Mouse (Mus musculus) kidney, embryonic 14.5 days (tissue): ENCODE results near the gene Fancd2. TPM values are rescaled to one million over a fixed set of nuclear protein-coding genes. Genes with fewer than 3 reads are reported as not detected.

Experiments used
- ATAC-seq: fragments of 200-750 bp; cut with Nextera tagmentation; 2 replicates; pipeline ENCODE4 v1.8.0; 2017; ENCODE audit warnings: moderate number of reproducible peaks, mild to moderate bottlenecking, moderate TSS enrichment, moderate library complexity; ENCODE audit not compliant: low FRiP score, low TSS enrichment
- H3K27ac ChIP-seq: fragments of 300-500 bp; sonication (generic); 2 replicates; pipeline ENCODE4 v1.5.1; 2014; ENCODE audit warnings: low read depth, mild to moderate bottlenecking, low read length, moderate library complexity, mixed read lengths
- H3K27me3 ChIP-seq: fragments of 300-500 bp; sonication (generic); 2 replicates; pipeline ENCODE4 v1.6.1; 2014; ENCODE audit warnings: mild to moderate bottlenecking, low read length; ENCODE audit not compliant: control insufficient read depth, insufficient read depth
- H3K36me3 ChIP-seq: fragments of 300-500 bp; sonication (generic); 2 replicates; pipeline ENCODE4 v1.6.1; 2014; ENCODE audit warnings: low read length, mixed read lengths; ENCODE audit not compliant: control insufficient read depth, insufficient read depth
- H3K4me1 ChIP-seq: fragments of 300-500 bp; sonication (generic); 2 replicates; pipeline ENCODE4 v1.6.1; 2014; ENCODE audit warnings: low read length, mixed read lengths; ENCODE audit not compliant: control insufficient read depth, insufficient read depth
- H3K4me2 ChIP-seq: fragments of 300-500 bp; sonication (generic); replicated peaks from 2 replicates; pipeline ENCODE4 v1.6.1; 2014; ENCODE audit warnings: low read depth, mild to moderate bottlenecking, low read length
- H3K4me3 ChIP-seq: fragments of 300-500 bp; sonication (generic); 2 replicates; pipeline ENCODE4 v1.5.1; 2014; ENCODE audit warnings: mild to moderate bottlenecking, low read length
- H3K9ac ChIP-seq: fragments of 300-500 bp; sonication (generic); 2 replicates; pipeline ENCODE4 v1.6.1; 2014; ENCODE audit warnings: low read depth, mild to moderate bottlenecking, low read length, moderate library complexity
- H3K9me3 ChIP-seq: fragments of 300-500 bp; sonication (generic); 2 replicates; pipeline ENCODE4 v1.6.1; 2016; ENCODE audit warnings: low read length; ENCODE audit not compliant: control insufficient read depth
- WGBS: fragments of 180-500 bp; shearing (Covaris S2); extraction: QIAGEN DNeasy Blood & Tissue Kit; methylation state at CpG from one replicate; pipeline ENCODE4 v1.1.7; 2014; 5-methylcytosine and 5-hydroxymethylcytosine counted together
- polyA plus RNA-seq: library from polyadenylated mRNA; unstranded; fragments of >200 nt; fragmentation: Nextera tagmentation; extraction: Ambion mirVana; gene quantifications from 2 replicates; pipeline ENCODE4 v1.2.1, GENCODE M21; 2014

The Fancd2 gene
- polyA plus RNA-seq, 1 experiment from 2014 or later = 16.1 TPM

DNA sequence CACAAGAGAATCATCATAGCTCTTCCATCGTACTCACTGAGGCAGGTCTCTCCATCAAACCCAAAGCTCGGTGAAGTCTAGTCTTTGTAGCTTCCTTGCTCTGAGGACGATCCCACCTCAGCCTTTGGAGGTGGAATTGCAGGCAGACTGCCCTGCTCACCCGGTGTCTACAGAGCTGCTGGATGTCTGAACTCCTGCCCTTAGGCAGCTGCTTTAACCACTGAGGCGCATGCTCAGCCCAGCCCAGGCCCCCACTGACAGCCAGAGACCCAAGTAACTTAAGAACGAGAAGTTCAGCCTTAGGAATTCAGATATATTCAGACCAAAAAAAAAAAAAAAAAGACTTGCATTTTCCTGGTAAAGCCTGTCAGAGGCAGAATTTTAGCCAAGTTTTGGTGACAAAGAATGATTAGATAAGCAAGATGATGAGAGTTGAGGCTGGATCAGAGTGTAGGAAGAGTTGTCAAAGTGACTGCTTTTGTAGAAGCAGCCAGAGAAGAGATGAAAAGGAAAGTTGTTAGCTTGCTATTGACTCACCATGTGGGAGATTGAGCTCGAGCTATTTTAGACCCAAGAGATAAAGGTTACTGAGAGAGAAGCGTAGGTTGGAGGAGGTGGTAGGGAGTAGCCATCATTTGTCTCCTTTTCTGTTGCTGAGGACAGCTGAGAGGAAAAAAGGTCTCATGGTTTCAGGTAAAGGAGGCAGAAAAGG is 80.9 kb downstream of the Fancd2 start:
- Histone ChIP-seq H3K27me3 (no peaks in the 10 kb centered on the region), H3K27ac (no peak overlapping the region), H3K36me3 (peaks cover 51% of the 10 kb centered on the region), H3K4me2 (no peak overlapping the region), H3K9ac (no peak overlapping the region), H3K4me1 (no peaks in the 10 kb centered on the region), H3K4me3 (no peak overlapping the region), H3K9me3 (no peaks in the 10 kb centered on the region)
- ATAC-seq = no peak
- 86% methylated on average over 8 of the region's 8 CpGs for WGBS

DNA sequence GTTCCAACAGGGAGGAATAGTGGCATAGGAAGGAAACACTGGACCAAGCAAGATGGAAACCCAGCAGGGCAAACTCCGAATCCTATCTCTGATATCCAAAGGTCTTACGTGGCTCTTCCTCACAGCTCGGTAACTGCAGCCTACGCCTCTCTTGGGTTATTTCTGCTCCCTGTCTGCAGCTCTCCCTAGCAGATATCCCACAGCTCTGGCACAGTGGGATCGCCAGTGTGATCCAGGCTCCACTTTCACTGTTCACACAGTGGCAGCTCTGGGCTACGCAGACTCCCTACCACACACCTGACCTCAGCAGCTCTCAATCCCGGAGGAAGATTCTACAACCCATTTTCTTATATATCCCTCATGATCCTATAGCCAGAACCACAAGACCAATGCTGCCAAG is 82.7 kb downstream of the Fancd2 start:
- H3K27ac ChIP-seq = no peak overlapping the region
- H3K9ac ChIP-seq = no peak overlapping the region
- H3K36me3 ChIP-seq = peaks cover 59% of the 10 kb centered on the region
- H3K4me1 ChIP-seq = no peaks in the 10 kb centered on the region
- H3K4me2 ChIP-seq = no peak overlapping the region
- no peak for ATAC-seq
- no peak overlapping the region for H3K4me3 ChIP-seq
- H3K9me3 ChIP-seq = no peaks in the 10 kb centered on the region
- H3K27me3 ChIP-seq = no peaks in the 10 kb centered on the region
- WGBS = 96% methylated on average over 7 of the region's 7 CpGs

DNA sequence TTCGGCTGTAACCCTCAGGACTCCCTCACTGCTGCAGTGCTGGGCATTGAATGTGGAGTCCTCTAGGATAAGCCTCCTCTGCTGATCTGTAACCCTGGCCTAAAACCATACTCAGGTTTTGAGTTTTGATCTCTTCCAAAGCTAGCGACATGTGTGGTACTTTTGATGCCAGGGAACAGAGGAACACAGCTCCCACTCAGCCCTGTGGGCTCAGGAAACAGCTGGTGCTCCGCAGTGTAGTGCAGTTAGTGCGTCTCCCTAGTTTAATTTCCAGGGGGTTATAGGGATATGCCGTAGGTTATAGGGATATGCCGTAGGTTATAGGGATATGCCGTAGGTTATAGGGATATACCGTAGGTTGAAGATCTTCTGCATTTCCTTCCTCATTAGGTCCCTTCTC is 83.5 kb downstream of the Fancd2 start:
- 95% methylated on average over 8 of the region's 8 CpGs for WGBS
- H3K9ac ChIP-seq = no peak overlapping the region
- H3K4me2 ChIP-seq = no peak overlapping the region
- H3K4me3 ChIP-seq = no peak overlapping the region
- H3K36me3 ChIP-seq = peaks cover 59% of the 10 kb centered on the region
- H3K27ac ChIP-seq = no peak overlapping the region
- H3K27me3 ChIP-seq = no peaks in the 10 kb centered on the region
- no peaks in the 10 kb centered on the region for H3K4me1 ChIP-seq
- no peak for ATAC-seq
- no peaks in the 10 kb centered on the region for H3K9me3 ChIP-seq

DNA sequence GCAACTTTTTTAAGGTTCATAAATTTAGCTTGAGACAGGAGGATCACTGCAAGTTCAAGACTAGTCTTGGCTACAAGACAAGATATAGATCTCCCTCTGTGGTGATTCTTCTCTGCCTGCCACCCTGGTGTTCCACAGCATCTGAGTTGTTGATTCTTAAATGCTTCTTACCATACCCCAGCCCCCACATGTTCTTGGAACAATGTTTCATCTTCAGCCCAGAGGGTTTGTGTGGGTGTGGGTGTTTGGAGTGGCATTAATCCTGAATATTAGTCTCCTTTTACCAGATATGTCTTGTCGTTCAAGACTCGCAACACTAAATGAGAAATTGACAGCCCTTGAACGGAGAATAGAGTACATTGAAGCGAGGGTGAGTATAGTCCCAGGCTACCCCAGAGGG is 84.0 kb downstream of the Fancd2 start:
- no peak for ATAC-seq
- no peak overlapping the region for H3K4me3 ChIP-seq
- no peaks in the 10 kb centered on the region for H3K9me3 ChIP-seq
- H3K27me3 ChIP-seq = no peaks in the 10 kb centered on the region
- no peak overlapping the region for H3K27ac ChIP-seq
- no peak overlapping the region for H3K4me2 ChIP-seq
- H3K4me1 ChIP-seq = no peaks in the 10 kb centered on the region
- peaks cover 55% of the 10 kb centered on the region for H3K36me3 ChIP-seq
- 96% methylated on average over 4 of the region's 4 CpGs for WGBS
- no peak overlapping the region for H3K9ac ChIP-seq

GRCm38 (mm10) chr6:113623386-113623785 is 91.9 kb downstream of the Fancd2 start:
- H3K4me3 ChIP-seq = peak overlapping the region; percentile 75
- ATAC-seq = no peak; the same call in 1 of the 2 replicates
- peaks cover 9% of the 10 kb centered on the region for H3K4me1 ChIP-seq
- H3K9me3 ChIP-seq = no peaks in the 10 kb centered on the region
- peak overlapping the region; percentile 57 for H3K4me2 ChIP-seq
- H3K27ac ChIP-seq = 0 out of 2 replicates have a peak overlapping the region, but pooled peaks have one; percentile 57
- peaks cover 9% of the 10 kb centered on the region for H3K36me3 ChIP-seq
- 70% methylated on average over 5 of the region's 5 CpGs for WGBS
- no peaks in the 10 kb centered on the region for H3K27me3 ChIP-seq
- no peak overlapping the region for H3K9ac ChIP-seq

GRCm38 (mm10) chr6:113623941-113624751 is 92.7 kb downstream of the Fancd2 start, which contains the start of gene Vhl:
Vhl (plus strand) TSS chr6:113623959.
- Histone ChIP-seq H3K4me3 (peak within 1 kb of the TSS; percentile 75), H3K9me3 (no peaks in the 10 kb centered on the region), H3K27ac (peak within 1 kb of the TSS; percentile 84), H3K9ac (peak within 1 kb of the TSS; percentile 85), H3K4me2 (peak within 1 kb of the TSS; percentile 57), H3K4me1 (peaks cover 9% of the 10 kb centered on the region), H3K27me3 (no peaks in the 10 kb centered on the region), H3K36me3 (peaks cover 15% of the 10 kb centered on the region)
- peak; percentile 90 for ATAC-seq
- WGBS = under 1% methylated on average over 75 of the region's 76 CpGs

GRCm38 (mm10) chr6:113624989-113625770 is 93.7 kb downstream of the Fancd2 start:
- Histone ChIP-seq H3K36me3 (peaks cover 25% of the 10 kb centered on the region), H3K9me3 (no peaks in the 10 kb centered on the region), H3K27me3 (no peaks in the 10 kb centered on the region), H3K4me2 (peak overlapping the region; percentile 57), H3K4me1 (peaks cover 9% of the 10 kb centered on the region), H3K27ac (no peak overlapping the region), H3K4me3 (peak overlapping the region; percentile 75), H3K9ac (peak overlapping the region; percentile 85)
- no peak for ATAC-seq
- WGBS = 38% methylated on average over 5 of the region's 5 CpGs

- Histone ChIP-seq H3K27ac (no peak overlapping the region), H3K27me3 (no peaks in the 10 kb centered on the region), H3K4me2 (no peak overlapping the region), H3K36me3 (peaks cover 44% of the 10 kb centered on the region), H3K9ac (no peak overlapping the region), H3K9me3 (no peaks in the 10 kb centered on the region), H3K4me1 (peaks cover 3% of the 10 kb centered on the region; the same call in 1 of the 2 replicates), H3K4me3 (no peak overlapping the region)
- 85% methylated on average over 5 of the region's 5 CpGs for WGBS
- no peak for ATAC-seq
Observed at GRCm38 (mm10) chr6:113630322-113630721, 98.8 kb downstream of the Fancd2 start.
